In genomic region chr4:130297123-130297529, GRCm38 (mm10) we compare ENCODE assay signal across 9 mouse cellular contexts. TPM values are rescaled to one million over a fixed set of nuclear protein-coding genes. Genes with fewer than 3 reads are reported as not detected.
DNase-seq lines count a peak whose midpoint lies in the region; ATAC-seq lines count a peak whose summit lies in the region.
"Had no signal": no experiment of that assay in that cellular context is flagged by ENCODE, and none has a peak within 500 bp of the region (broad histone marks: within the 10 kb centered on the region; RNA-seq: fewer than 3 reads in every experiment).

No protein-coding gene starts in this region.

- no peak overlapping the region for H3K4me3 ChIP-seq in midbrain, embryonic 14.5 days (replicated peaks; ENCODE audit: low read depth, low read length)
- no peak overlapping the region for H3K4me3 ChIP-seq in midbrain, embryonic 15.5 days

- H3K27ac ChIP-seq in midbrain, embryonic 14.5 days (replicated peaks; ENCODE audit: low read depth, low read length) = no peak overlapping the region
- no peak overlapping the region for H3K27ac ChIP-seq in midbrain, embryonic 15.5 days
- H3K27ac ChIP-seq: macrophage had no signal

- H3K36me3 ChIP-seq in midbrain, embryonic 14.5 days (ENCODE audit: control insufficient read depth, insufficient read depth, low read length) = no peaks in the 10 kb centered on the region
- no peaks in the 10 kb centered on the region for H3K36me3 ChIP-seq in midbrain, embryonic 15.5 days (replicated peaks)

- H3K27me3 ChIP-seq in midbrain, embryonic 14.5 days (ENCODE audit: control insufficient read depth, insufficient read depth, low read length) = no peaks in the 10 kb centered on the region
- H3K27me3 ChIP-seq in midbrain, embryonic 15.5 days (replicated peaks) = no peaks in the 10 kb centered on the region

- DNase-seq in cerebellum, postnatal 10 days = peak; percentile 39 to 54
- no peak for DNase-seq in cerebellum, postnatal 4 days (ENCODE audit: low spot score in 2 of 2)
- DNase-seq in midbrain, embryonic 14.5 days = peak; percentile 68
- DNase-seq in forelimb bud, embryonic 11.5 days (ENCODE audit: low read depth, low spot score) = peak; percentile 52
- peak; percentile 57 for DNase-seq in skeletal muscle tissue, adult 2 months (ENCODE audit: low read depth, low spot score)
- DNase-seq in gastrocnemius, postnatal 14 days = no peak
- no peak for DNase-seq in adrenal gland, postnatal 25 days

- no peak overlapping the region for H3K9ac ChIP-seq in midbrain, embryonic 14.5 days (replicated peaks; ENCODE audit: low read length)
- no peak overlapping the region for H3K9ac ChIP-seq in midbrain, embryonic 15.5 days

- 18% methylated on average over 13 of the region's 13 CpGs for WGBS in midbrain, embryonic 14.5 days
- WGBS in midbrain, embryonic 15.5 days = 18% methylated on average over 13 of the region's 13 CpGs

- ATAC-seq in midbrain, embryonic 14.5 days (ENCODE audit: low FRiP score, low TSS enrichment) = no peak
- ATAC-seq in midbrain, embryonic 15.5 days (replicated peaks) = no peak

- H3K4me1 ChIP-seq in midbrain, embryonic 14.5 days (ENCODE audit: control insufficient read depth, insufficient read depth, low read length) = no peaks in the 10 kb centered on the region
- peaks cover 3% of the 10 kb centered on the region; the same call in 1 of the 2 replicates for H3K4me1 ChIP-seq in midbrain, embryonic 15.5 days

- no peak overlapping the region for H3K4me2 ChIP-seq in midbrain, embryonic 14.5 days (ENCODE audit: low read length)
- H3K4me2 ChIP-seq in midbrain, embryonic 15.5 days = no peak overlapping the region

- intact Hi-C loops in gastrocnemius, postnatal 14 days (cut with DNase I; ENCODE audit: low total_unique reads) = no loop called here

- no peaks in the 10 kb centered on the region for H3K9me3 ChIP-seq in midbrain, embryonic 14.5 days (ENCODE audit: control insufficient read depth, low read length)
- H3K9me3 ChIP-seq in midbrain, embryonic 15.5 days = no peaks in the 10 kb centered on the region

RNA-seq across cellular contexts. Expression of gene Fabp3, which starts 11.3 kb away (rescaled TPM):
- polyA plus RNA-seq in midbrain, embryonic 14.5 days (2014; fragmentation: Nextera tagmentation; extraction: Ambion mirVana) = 170 and 260 TPM in 2 replicates
- 216 and 230 TPM in 2 replicates for polyA plus RNA-seq in midbrain, embryonic 15.5 days (2015; fragmentation: Nextera tagmentation; extraction: Ambion mirVana)
- total RNA-seq in gastrocnemius, postnatal 14 days (2021) = 1,000 to 10,000 TPM in 1 of 2 experiments, 100 to 1,000 TPM in 1; 662 to 1,168 TPM
- 44.7 and 45.0 TPM in 2 replicates for total RNA-seq in adrenal gland, postnatal 25 days (2021)

RNA-seq across cellular contexts. Expression of gene Gm10570, which starts 11.3 kb away (rescaled TPM):
- 0.65 TPM in 1 of 2 replicates, not detected in the other for polyA plus RNA-seq in midbrain, embryonic 14.5 days (2014; fragmentation: Nextera tagmentation; extraction: Ambion mirVana)
- 1.0 and 1.4 TPM in 2 replicates for polyA plus RNA-seq in midbrain, embryonic 15.5 days (2015; fragmentation: Nextera tagmentation; extraction: Ambion mirVana)
- not detected for total RNA-seq in gastrocnemius, postnatal 14 days (2021)
- total RNA-seq in adrenal gland, postnatal 25 days (2021) = not detected in 2 replicates
- polyA plus RNA-seq: macrophage had no signal

RNA-seq across cellular contexts. Expression of gene Serinc2, which starts 18.1 kb away (rescaled TPM):
- polyA plus RNA-seq in midbrain, embryonic 14.5 days (2014; fragmentation: Nextera tagmentation; extraction: Ambion mirVana) = 49.2 and 52.1 TPM in 2 replicates
- polyA plus RNA-seq in midbrain, embryonic 15.5 days (2015; fragmentation: Nextera tagmentation; extraction: Ambion mirVana) = 42.9 and 50.3 TPM in 2 replicates
- 10 to 100 TPM; 53.0 to 57.0 TPM for total RNA-seq in gastrocnemius, postnatal 14 days (2021)
- total RNA-seq in adrenal gland, postnatal 25 days (2021) = 0.85 and 0.90 TPM in 2 replicates
- polyA plus RNA-seq: macrophage had no signal

Comparison
In these comparisons a context has a peak if more than half of its experiments do, and no peak if none do; other contexts are left out.
1. DNase-seq: peak in cerebellum, postnatal 10 days (2 of 2), midbrain, embryonic 14.5 days (single experiment), forelimb bud, embryonic 11.5 days (single experiment) and skeletal muscle tissue, adult 2 months (single experiment); none in cerebellum, postnatal 4 days (0 of 2), gastrocnemius, postnatal 14 days (single experiment) and adrenal gland, postnatal 25 days (single experiment).
2. RNA of gene Fabp3, which starts 11.3 kb away (total RNA-seq): 662 to 1,168 TPM in gastrocnemius, postnatal 14 days; 44.7 to 45.0 TPM in adrenal gland, postnatal 25 days; every median in the first group is over 10 times any median in the second.
3. RNA of gene Serinc2, which starts 18.1 kb away (total RNA-seq): 53.0 to 57.0 TPM in gastrocnemius, postnatal 14 days; 0.85 to 0.90 TPM in adrenal gland, postnatal 25 days; every median in the first group is over 10 times any median in the second.